Mouse (Mus musculus) cortical plate, adult 2 months (tissue): ENCODE results near the gene Prodh2.

ENCODE experiments used
- CTCF ChIP-seq: fragments of 200-500 bp; IDR thresholded peaks from 2 replicates; pipeline ENCODE4 v1.5.1; 2011; ENCODE audit warnings: mild to moderate bottlenecking, control low read depth, low read length; ENCODE audit not compliant: insufficient read depth; ENCODE audit errors: extremely low read depth
- POLR2A ChIP-seq: fragments of 200-500 bp; IDR thresholded peaks from 2 replicates; pipeline ENCODE4 v1.6.1; 2011; ENCODE audit warnings: mild to moderate bottlenecking, low read length, control low read depth; ENCODE audit not compliant: insufficient read depth; ENCODE audit errors: extremely low read depth

- TF ChIP-seq CTCF: no peak
- no peak for TF ChIP-seq POLR2A
Observed at GRCm38 (mm10) chr7:30560296-30560695, 66.9 kb downstream of the Prodh2 start.
